Mouse (Mus musculus) heart, adult 2 months (tissue): ENCODE measurements around the gene Atf1.

Experiments used
- CTCF ChIP-seq: fragments of 200-600 bp; IDR thresholded peaks from 2 replicates; pipeline ENCODE4 v1.8.1; 2022; ENCODE audit warnings: antibody characterized with exemption, mild to moderate bottlenecking, moderate library complexity
- EP300 ChIP-seq: fragments of 200-500 bp; IDR thresholded peaks from 2 replicates; pipeline ENCODE4 v1.6.1; 2011; ENCODE audit warnings: low read depth, low read length, control low read depth; ENCODE audit not compliant: insufficient read depth
- POLR2A ChIP-seq: fragments of 200-500 bp; IDR thresholded peaks from 2 replicates; pipeline ENCODE4 v1.6.1; 2011; ENCODE audit warnings: mild to moderate bottlenecking, low read depth, low read length, control low read depth; ENCODE audit not compliant: insufficient read depth

GRCm38 (mm10) chr15:100210013-100210412 is 17.6 kb upstream of the Atf1 start:
- TF ChIP-seq CTCF (no peak), POLR2A (no peak), EP300 (no peak)
